Mouse (Mus musculus): ENCODE results near the gene Gm49320. TPM values are rescaled to one million over a fixed set of nuclear protein-coding genes. Genes with fewer than 3 reads are reported as not detected.

The Gm49320 gene
- 1 to 10 TPM in 3 of 4 experiments, under 1 TPM in 1; 0.13 to 1.8 (median 1.4) TPM for total RNA-seq (2022)

GRCm38 (mm10) chr8:4238434-4239192 lies at the start of gene Gm49320, which contains the start of gene Map2k7:
Gene Gm49320, plus strand, starts transcription at chr8:4238865.
Gene Map2k7, plus strand, starts transcription at chr8:4238740.
- DNase-seq (ENCODE audit: low spot score in 2 of 2) = peak; percentile 99 to 100

GRCm38 (mm10) chr8:4189031-4189722 lies 49.5 kb upstream of the Gm49320 start:
- no peak for DNase-seq (ENCODE audit: low spot score in 2 of 2)

GRCm38 (mm10) chr8:4192305-4192704 lies 46.4 kb upstream of the Gm49320 start:
- peak in 1 of 2 experiments; percentile 54 for DNase-seq (ENCODE audit: low spot score in 2 of 2)

GRCm38 (mm10) chr8:4192807-4193587 lies 45.7 kb upstream of the Gm49320 start:
- peak; percentile 82 to 86 for DNase-seq (ENCODE audit: low spot score in 2 of 2)

- no peak for DNase-seq (ENCODE audit: low spot score in 2 of 2)
Observed at GRCm38 (mm10) chr8:4193588-4193894, 45.1 kb upstream of the Gm49320 start.

GRCm38 (mm10) chr8:4201321-4201720 lies 37.3 kb upstream of the Gm49320 start:
- no peak for DNase-seq (ENCODE audit: low spot score in 2 of 2)

- no peak for DNase-seq (ENCODE audit: low spot score in 2 of 2)
Observed at GRCm38 (mm10) chr8:4205246-4206123, 33.2 kb upstream of the Gm49320 start.

- DNase-seq (ENCODE audit: low spot score in 2 of 2) = peak; percentile 32 to 54
Observed at GRCm38 (mm10) chr8:4206182-4207015, 32.3 kb upstream of the Gm49320 start.

- DNase-seq (ENCODE audit: low spot score in 2 of 2) = no peak
Observed at GRCm38 (mm10) chr8:4207016-4207350, 31.7 kb upstream of the Gm49320 start.

GRCm38 (mm10) chr8:4211097-4211496 lies 27.6 kb upstream of the Gm49320 start:
- DNase-seq (ENCODE audit: low spot score in 2 of 2) = no peak

- no peak for DNase-seq (ENCODE audit: low spot score in 2 of 2)
Observed at GRCm38 (mm10) chr8:4212809-4213209, 25.9 kb upstream of the Gm49320 start.

GRCm38 (mm10) chr8:4213210-4214005 lies 25.3 kb upstream of the Gm49320 start:
- DNase-seq (ENCODE audit: low spot score in 2 of 2) = no peak

GRCm38 (mm10) chr8:4214006-4214980 lies 24.4 kb upstream of the Gm49320 start:
- peak in 1 of 2 experiments; percentile 47 for DNase-seq (ENCODE audit: low spot score in 2 of 2)

GRCm38 (mm10) chr8:4216296-4216695 lies 22.4 kb upstream of the Gm49320 start:
- DNase-seq (ENCODE audit: low spot score in 2 of 2) = no peak

GRCm38 (mm10) chr8:4216791-4217621 lies 21.7 kb upstream of the Gm49320 start, which contains the start of gene Prr36:
Gene Prr36, minus strand, starts transcription at chr8:4217459.
- DNase-seq (ENCODE audit: low spot score in 2 of 2) = peak in 1 of 2 experiments; percentile 62

GRCm38 (mm10) chr8:4219617-4220016 lies 19.0 kb upstream of the Gm49320 start:
- peak in 1 of 2 experiments; percentile 50 for DNase-seq (ENCODE audit: low spot score in 2 of 2)

GRCm38 (mm10) chr8:4222059-4222458 lies 16.6 kb upstream of the Gm49320 start:
- no peak for DNase-seq (ENCODE audit: low spot score in 2 of 2)

Data from left cerebral cortex, adult 8-10 months (tissue).